Mouse (Mus musculus): ENCODE measurements around the gene Mael.

DNA sequence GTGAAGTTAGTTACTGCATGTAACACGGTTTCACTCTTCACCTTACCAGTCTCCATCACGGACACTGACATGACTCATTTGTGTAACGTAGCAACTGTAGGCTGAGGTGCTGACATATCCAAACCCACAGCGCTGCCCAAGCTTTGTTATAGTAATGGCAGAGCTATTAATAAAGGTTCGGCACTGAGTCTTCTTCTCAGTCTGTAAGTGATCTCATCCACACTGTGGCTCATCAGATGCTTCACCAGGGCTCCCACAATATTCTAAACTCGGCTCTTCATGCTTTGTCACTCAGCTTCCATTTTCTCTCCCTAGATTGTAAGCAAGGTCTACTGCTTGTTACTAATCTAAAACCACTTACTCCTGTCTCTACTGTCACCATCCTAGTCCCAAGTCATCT lies 29.2 kb downstream of the Mael start:
- TF ChIP-seq POLR2A (IDR thresholded peaks at IDR 0.05; ENCODE audit: low read depth, low read length) (no peak), CTCF (IDR thresholded peaks at IDR 0.05; ENCODE audit: extremely low read depth, insufficient read depth, insufficient read length, insufficient replicate concordance) (no peak)
